Mouse (Mus musculus): Measurements from ENCODE around the gene Cdkal1. TPM values are rescaled to one million over a fixed set of nuclear protein-coding genes. Genes with fewer than 3 reads are reported as not detected.

Gene Cdkal1
- polyA plus RNA-seq, 2 experiments from 2014 or later = 42.5 to 49.3 TPM

DNA sequence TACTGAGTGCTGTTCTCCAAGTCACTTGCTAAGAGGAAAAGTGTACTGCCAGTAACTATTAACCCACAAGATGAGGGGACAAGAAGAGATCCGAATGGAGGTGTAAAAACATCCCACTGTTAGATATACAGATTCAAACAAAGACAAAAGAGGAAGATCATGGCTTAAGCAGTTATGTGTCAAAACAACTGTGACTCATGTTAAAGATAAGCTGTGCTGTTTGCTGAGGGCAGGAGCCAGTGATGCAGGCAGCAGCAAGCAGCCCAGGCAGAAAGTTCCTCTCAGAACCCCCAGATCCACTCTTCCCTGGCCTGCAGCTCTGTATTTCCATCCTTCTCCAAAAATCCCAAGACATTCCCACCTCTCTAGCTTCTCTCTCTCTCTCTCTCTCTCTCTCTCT is 230.5 kb downstream of the Cdkal1 start:
- ATAC-seq = no peak

DNA sequence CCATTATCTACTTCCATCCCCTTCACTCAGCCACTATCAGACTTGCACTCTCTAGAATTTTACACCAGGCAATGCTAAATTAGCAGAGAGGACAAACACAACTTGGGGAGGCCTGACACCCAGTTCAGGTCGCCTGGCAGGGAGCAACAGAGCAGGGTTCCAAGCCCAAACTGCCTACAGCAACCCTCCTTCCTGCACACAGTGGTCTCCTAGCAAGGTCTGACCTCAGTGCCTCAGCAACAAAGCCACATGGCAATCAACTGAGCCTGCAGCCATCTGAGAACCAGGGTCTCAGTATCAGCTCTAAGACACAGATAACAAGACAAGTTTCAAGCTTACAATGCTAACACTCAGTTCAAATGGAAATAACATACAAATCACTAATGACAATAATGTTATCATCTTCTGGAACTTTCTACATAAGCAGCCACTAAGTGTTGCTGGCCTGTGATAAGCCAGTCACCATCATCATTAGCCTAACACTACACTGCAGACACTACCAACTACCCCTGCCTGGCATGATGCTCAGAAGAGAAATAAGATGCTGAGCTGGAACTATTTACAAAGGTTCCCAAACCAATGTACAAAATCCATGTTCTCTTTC is 231.7 kb downstream of the Cdkal1 start:
- no peak for ATAC-seq

GRCm38 (mm10) chr13:29621881-29622280 is 233.6 kb downstream of the Cdkal1 start:
- ATAC-seq = no peak

DNA sequence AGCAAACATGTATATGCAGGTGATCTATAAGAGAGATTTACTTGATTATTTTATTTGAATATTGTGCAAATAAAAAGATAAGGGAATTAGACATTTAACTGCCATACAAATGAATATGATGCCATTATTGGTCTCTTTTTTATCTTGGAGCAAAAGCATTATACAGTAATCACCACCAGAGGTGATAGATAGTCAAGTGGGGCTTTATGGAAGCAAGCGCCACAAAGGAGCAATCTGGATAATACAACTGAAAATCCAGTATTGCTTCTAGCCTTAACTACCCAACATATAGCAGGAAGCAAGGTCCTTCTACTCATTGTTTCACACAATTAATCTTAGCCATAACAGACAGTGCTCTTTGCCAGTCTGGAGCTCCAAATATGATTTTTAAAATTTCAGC is 234.1 kb downstream of the Cdkal1 start:
- ATAC-seq = no peak

DNA sequence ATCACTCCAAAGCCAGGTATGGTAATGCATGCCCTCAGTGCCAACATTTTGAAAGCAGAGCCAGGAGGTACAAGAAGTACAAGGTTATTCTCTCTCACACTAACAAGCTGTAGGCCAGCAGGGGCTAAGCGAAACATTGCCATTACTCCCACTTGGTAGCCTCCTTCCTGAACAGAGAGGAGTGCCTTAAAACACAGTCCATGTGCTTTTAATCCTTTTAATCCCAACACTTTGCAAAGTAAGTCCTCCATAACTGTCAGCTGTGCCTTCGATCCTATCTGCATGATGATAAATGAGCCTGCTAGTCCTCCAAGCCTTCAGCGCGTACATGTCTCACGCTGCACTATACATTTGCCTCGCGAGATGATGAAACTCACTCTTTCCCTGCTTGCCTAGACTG is 234.6 kb downstream of the Cdkal1 start:
- ATAC-seq = no peak

GRCm38 (mm10) chr13:29616654-29617171 is 238.8 kb downstream of the Cdkal1 start:
- no peak for ATAC-seq

DNA sequence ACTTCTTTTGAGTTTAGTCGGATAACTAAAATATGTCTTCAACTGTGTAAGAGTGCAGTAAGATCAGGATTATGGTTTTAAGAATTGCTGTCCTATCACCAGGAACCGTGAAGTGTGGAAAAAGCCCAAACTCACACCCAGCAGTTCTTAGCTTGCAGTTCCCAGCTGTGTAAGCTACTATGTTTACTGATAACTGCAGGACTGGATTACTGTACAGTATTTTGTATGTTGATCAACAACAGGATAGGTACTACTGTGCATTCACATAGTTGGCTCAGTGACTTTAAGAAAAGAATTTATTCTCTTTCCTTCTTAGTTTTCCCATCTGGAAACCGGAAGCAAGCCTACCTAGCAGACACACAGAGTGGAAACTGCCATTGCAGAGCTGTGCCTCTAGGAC is 239.5 kb downstream of the Cdkal1 start:
- no peak for ATAC-seq

- ATAC-seq = no peak
These were observed 240.4 kb downstream of the Cdkal1 start for GRCm38 (mm10) chr13:29615081-29615480.

GRCm38 (mm10) chr13:29610051-29610931 is 245.2 kb downstream of the Cdkal1 start:
- ATAC-seq = no peak

GRCm38 (mm10) chr13:29609441-29609840 is 246.0 kb downstream of the Cdkal1 start:
- ATAC-seq = no peak

DNA sequence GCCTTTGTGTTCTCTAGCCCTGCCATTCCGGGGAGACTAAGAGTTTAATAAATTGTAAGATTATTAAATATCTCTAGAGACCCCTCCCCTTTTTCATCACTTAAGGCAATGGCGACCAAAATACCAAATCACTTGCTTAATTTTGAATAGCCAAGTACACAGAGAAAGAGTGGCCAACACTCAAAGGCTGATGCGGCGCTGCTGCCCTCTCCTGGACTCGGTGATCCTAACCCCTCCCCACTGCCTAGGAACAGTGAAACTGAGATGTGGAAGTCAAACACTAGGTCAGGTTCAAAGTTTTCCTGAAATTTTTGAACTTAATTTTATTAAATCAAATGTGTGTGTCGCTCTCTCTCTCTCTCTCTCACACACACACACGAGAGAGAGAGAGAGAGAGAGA is 251.2 kb downstream of the Cdkal1 start:
- no peak for ATAC-seq

- ATAC-seq = no peak
These were observed 251.9 kb downstream of the Cdkal1 start for GRCm38 (mm10) chr13:29603597-29603996.

GRCm38 (mm10) chr13:29601033-29601432 is 254.4 kb downstream of the Cdkal1 start:
- no peak for ATAC-seq

DNA sequence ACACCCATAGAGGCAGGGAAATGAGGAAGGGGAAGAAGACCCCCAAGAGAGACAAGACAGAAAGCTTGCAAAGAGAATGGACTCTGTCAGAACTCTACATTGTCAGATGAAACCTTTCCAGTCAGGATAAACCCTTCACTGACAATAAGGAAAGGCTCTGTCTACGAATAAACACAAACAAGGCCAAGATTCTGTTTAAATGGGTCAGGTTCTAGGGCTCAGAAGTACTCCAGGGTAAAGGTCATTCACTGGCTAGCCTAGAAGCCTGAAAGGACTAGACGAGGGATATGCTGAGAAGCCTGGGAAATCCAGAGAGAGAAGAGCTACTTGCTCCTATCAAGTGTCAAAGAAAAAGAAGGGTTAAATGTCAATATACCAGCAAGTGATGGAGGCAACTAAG is 255.8 kb downstream of the Cdkal1 start:
- ATAC-seq = no peak

DNA sequence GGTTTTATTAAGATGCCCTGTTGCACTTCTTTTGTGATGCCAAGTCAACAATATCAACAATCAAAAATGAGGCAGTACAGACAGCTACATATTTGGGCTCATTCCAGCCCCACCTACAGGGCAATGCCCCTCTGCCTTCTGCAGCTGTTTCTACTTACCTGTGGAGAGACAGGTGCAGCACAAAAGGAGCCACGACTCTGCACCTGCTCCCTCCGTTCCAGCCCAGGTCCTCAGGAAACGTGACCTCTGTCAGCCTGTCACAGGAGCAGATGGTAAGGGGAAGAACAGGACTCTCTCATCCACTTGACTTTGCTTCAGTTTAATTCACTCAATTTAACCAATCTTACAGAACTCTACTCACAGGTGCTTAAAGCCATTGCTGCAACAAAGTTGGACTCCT is 258.7 kb downstream of the Cdkal1 start:
- ATAC-seq = no peak

GRCm38 (mm10) chr13:29593096-29593495 is 262.4 kb downstream of the Cdkal1 start:
- ATAC-seq = no peak

DNA sequence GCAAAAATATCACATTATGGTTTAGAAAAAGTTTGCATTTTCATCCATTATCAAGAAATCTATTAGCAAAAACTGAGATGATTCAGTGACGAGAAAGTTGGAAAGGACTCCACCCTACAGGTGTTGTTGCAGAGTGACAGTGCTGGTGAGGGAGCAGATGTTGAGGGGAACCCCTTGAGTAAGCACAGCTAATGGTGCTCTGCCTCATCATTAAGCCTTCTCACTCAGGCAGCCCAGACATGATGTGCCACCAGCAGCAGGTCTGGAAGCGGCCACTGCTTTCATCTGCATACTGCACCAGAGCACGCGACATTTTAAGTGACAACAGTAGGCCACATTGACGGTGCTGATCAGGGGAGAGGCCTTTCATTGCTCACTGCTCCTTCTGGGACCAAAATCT is 264.8 kb downstream of the Cdkal1 start:
- ATAC-seq = no peak

GRCm38 (mm10) chr13:29590164-29590563 is 265.3 kb downstream of the Cdkal1 start:
- ATAC-seq = no peak

DNA sequence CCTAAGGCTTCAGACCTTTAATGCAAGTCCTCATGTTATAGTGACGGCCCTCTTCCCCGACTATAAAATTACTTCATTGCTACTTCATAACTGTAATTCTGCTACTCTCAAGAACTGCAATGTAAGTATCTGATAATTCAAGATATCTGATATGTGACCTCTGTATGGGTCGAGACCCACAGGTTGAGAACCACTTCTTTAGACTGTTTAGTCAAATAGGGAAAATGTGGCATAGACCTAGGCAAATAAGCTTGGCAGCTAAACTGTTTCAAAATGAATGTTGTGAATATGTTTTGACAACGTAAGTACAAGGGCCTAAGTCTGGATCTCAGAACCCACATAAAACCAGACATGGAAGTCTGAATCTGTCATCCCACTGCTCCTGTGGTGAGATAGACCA is 266.8 kb downstream of the Cdkal1 start:
- ATAC-seq = no peak

DNA sequence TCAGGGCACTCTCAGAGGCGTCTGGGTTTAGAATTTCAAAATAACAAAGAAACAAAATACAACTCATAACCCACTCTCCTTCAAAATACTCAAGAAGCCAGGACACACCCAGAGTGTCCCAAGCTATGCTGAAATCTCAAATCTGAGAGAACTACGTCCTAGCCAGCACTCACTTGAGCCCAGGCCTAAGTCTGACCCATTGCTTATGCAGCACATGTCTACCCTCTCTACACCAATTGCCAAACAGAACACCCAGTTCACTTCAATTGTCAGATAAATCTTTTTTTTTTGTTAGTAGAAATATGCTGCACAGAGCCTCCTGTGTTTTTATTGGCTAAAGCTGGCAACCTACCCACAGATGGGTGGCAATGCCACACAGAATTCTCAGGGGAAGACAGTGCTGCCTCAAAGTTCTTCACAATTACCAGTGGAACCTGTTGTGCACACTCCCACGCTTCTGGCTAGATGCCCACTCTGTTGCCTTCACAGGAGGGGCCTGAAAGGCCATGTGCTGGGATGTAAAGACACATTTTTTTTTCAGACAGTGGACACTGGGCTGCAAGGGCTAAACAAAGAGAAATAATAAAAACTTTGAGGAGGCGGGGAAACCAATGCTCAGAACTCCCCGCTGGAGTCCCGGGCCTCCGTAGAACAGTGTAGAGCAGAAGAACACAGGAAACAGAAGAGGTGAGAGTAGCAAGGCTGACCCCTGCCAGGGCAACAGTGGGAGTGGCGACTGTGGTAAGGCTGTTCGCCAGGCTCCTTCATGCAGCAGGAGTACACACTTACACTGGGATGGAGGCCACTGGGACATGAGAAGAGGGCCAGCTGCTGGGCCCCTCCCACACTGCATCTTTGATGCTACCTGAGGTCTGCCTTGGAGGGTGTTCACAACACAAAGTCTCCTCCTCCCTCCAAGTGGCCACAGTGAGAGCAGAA is 273.4 kb downstream of the Cdkal1 start:
- ATAC-seq = no peak

DNA sequence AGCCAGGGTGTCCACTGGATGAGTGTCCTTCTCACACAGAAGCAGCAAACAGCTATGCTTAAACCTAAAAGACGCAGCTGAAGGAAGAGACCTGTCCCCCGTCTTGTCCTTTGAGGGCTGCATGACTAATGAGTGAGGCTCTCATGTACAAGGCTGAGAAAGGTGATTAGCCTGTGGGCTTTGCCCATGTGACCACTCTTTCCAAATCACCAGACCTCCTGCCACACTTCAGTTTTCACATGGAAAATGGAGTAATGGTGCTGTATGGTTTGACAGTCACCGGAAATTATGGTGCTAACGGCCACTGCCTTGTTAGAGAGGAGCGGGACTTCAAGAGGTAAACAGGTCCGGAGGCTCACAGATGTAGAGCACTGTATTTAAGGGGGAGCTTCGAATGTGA is 274.7 kb downstream of the Cdkal1 start:
- ATAC-seq = no peak

DNA sequence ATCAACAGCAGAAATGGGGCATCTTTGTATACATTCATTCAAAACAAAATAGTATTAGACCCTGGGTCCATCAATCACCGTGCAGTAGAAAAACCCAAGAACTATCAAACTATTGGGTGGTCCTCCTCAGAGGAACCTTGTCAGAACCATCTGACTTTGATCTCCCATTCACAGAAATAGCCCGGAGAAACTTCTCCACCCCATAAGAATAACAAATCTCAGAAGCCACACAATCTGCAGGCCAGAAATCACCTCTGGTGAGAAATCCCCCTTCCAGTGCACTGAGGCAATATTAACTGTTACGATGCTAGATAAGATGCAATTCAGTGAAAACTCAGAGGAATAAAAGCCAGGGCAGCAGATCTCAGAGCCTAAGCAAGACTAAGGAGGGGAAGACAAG is 275.5 kb downstream of the Cdkal1 start:
- ATAC-seq = no peak

- ATAC-seq = no peak
These were observed 276.9 kb downstream of the Cdkal1 start for GRCm38 (mm10) chr13:29578621-29579020.

Measured in CD4-positive, CD25-positive, alpha-beta regulatory T cell, adult 4 months (primary cell).